Mouse (Mus musculus) gastrocnemius, postnatal 25 days (tissue): ENCODE data around the gene Raph1. TPM values are rescaled to one million over a fixed set of nuclear protein-coding genes. Genes with fewer than 3 reads are reported as not detected.
"Not testable (repeated sequence)": the region's sequence is repeated elsewhere in the genome, so short reads cannot be mapped to it uniquely, and the experiment has no call there.

Experiments
- DNase-seq: peaks from one replicate; pipeline ENCODE4 v3.0.0; 2022
- total RNA-seq, 2 experiments: library from RNA; stranded (reverse); gene quantifications; 1 replicate in 1 of 2; 2 replicates in 1 of 2; pipeline ENCODE4 v1.2.3; 2021

The Raph1 gene
- total RNA-seq, 2 experiments from 2014 or later: 21.8 to 23.3 TPM

GRCm38 (mm10) chr1:60565270-60565920 lies 1.5 kb downstream of the Raph1 start:
- no peak for DNase-seq

GRCm38 (mm10) chr1:60564691-60565090 lies 2.2 kb downstream of the Raph1 start:
- DNase-seq: no peak

- DNase-seq: no peak
These were observed 3.9 kb downstream of the Raph1 start for GRCm38 (mm10) chr1:60563021-60563420.

GRCm38 (mm10) chr1:60543681-60544080 lies 23.2 kb downstream of the Raph1 start:
- no peak for DNase-seq

DNA sequence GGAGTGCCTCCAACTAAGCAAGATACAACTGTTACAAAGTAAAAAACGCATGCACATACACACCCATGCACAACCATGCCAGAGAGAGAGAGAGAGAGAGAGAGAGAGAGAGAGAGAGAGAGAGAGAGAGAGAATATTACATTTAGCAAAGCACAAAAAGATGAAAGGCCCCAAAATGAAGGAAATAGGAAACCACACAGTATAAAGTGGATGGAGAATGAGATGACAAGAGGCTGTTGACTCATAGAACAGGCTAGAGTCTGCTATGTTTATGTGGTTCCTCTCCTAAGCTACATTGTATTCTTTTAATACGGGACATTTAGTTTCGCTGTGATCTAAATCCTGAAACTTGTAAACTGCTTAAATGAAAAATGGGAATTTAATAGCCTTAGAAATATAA lies 27.6 kb downstream of the Raph1 start:
- DNase-seq: no peak

DNA sequence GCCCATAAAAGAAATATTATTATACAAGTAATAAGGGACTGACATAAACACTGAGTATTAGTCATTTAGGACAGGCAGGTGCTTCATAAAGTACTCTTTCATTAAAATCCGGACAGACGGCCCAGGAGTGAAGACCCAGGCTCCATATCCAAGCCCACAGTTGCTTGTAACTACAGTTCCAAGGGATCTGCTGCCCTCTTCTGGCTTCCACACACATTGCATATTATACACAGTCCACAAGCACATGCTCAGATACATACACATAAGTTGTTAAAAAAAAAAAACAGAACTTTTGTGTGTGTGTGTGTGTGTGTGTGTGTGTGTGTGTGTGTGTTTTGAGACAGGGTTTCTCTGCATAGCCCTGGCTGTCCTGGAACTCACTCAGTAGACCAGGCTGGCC lies 32.0 kb downstream of the Raph1 start:
- DNase-seq: no peak

- DNase-seq: no peak
These were observed 36.3 kb downstream of the Raph1 start for GRCm38 (mm10) chr1:60530636-60531035.

- no peak for DNase-seq
These were observed 36.8 kb downstream of the Raph1 start for GRCm38 (mm10) chr1:60530107-60530506.

GRCm38 (mm10) chr1:60510584-60510983 lies 56.3 kb downstream of the Raph1 start:
- no peak for DNase-seq

- no peak for DNase-seq
These were observed 63.4 kb downstream of the Raph1 start for GRCm38 (mm10) chr1:60503456-60503855.

DNA sequence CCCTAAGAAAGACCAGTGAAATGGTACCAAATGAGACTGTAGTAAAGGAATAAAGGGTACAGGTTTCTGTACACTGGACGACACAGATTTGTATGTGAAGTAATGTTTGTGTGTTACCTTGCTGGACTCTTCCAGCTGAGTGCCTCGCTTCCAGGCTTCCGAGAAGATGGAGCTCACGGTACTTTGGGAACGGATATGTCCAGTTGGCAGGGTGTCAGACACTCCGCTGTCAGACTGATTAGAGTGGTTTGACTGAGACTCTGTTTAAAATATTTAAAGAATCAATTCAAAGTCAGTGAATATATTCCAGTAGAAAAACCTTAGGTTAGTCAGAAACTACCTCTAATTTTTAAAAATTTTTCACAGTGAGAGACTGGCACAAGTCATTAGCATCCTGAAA lies 73.5 kb downstream of the Raph1 start:
- DNase-seq: no peak

DNA sequence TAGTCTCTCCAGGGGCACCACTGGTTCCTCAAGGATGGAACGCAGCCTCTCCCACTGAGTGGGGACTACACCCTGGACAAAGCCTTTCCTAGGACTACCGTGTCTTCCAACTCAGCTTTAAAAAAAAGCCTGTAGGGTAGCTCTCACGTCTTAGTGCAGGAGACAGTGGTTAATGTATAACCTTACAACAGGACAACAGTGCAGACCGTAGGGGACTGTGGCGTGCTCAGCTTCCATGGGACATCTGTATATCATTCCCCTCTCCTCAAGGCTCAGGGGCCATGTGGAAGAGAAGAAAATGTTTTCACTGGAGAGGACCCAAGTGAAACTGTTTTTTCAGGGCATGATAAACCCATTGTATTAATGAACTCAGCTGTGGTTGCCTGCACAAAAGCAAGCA lies 74.5 kb downstream of the Raph1 start:
- DNase-seq: no peak

GRCm38 (mm10) chr1:60490510-60490909 lies 76.4 kb downstream of the Raph1 start:
- no peak for DNase-seq

GRCm38 (mm10) chr1:60489660-60490059 lies 77.2 kb downstream of the Raph1 start:
- DNase-seq: no peak

GRCm38 (mm10) chr1:60488635-60489034 lies 78.3 kb downstream of the Raph1 start:
- no peak for DNase-seq

DNA sequence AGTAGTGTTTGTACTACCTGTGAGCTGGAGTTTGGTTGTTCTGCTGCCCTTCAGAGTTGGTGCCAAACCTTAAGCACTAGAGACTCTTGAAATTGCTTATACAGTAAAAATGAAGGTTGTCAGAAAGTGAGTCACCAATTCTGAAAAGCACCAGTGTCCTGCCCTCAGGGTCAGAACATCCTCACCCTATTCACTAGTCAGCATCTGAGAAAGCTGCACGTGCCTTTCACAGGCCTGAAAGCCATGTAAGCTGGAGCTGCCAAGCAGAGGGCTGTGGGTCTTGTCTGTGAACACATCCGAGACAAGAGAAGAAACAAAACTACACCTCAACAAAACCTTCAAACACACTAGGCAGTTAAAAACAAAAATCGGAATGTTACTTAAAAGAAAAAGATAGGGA lies 81.3 kb downstream of the Raph1 start:
- DNase-seq: no peak

DNA sequence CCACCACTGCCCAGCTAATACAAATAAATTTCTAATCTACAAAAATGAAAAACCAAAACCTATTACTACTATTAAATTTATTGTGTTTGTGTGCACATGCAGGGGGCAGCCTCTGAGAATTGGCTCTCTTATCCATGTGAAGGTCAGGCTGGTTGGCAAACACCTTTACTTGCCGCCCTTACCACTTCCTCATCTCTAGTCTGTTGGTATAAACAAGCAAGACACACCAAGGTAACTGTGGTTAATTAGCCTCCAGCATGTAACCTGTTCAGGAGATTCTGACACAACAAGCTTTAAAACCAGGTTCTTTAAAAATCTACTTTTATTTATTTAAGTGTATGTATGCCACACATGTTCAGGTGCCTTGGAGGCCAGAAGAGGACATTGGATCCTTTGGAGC lies 84.0 kb downstream of the Raph1 start:
- no peak for DNase-seq

- DNase-seq: no peak
These were observed 85.3 kb downstream of the Raph1 start for GRCm38 (mm10) chr1:60481561-60481960.

DNA sequence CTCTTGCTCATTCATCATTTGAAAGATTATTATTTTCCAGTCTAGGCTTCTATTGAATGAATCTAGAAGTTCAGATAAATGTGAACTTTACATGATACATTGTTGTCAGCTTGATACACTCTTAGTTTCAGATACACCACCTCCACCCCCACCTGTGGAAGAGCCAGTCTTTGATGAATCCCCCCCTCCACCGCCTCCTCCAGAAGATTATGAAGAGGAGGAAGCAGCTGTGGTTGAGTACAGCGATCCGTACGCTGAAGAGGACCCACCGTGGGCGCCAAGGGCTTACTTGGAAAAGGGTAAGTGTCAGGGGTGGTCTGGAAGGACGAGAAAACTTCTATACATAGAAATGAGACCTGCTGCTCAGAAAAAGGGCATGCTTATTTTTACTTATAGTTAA lies 96.4 kb downstream of the Raph1 start:
- no peak for DNase-seq

GRCm38 (mm10) chr1:60469491-60469890 lies 97.4 kb downstream of the Raph1 start:
- DNase-seq: no peak

- DNase-seq: no peak
These were observed 106.3 kb downstream of the Raph1 start for GRCm38 (mm10) chr1:60460623-60461022.

GRCm38 (mm10) chr1:60449896-60450295 lies 117.0 kb downstream of the Raph1 start:
- no peak for DNase-seq

GRCm38 (mm10) chr1:60447067-60447466 lies 119.8 kb downstream of the Raph1 start:
- no peak for DNase-seq

GRCm38 (mm10) chr1:60441438-60441837 lies 125.5 kb downstream of the Raph1 start:
- not testable (repeated sequence) for DNase-seq

DNA sequence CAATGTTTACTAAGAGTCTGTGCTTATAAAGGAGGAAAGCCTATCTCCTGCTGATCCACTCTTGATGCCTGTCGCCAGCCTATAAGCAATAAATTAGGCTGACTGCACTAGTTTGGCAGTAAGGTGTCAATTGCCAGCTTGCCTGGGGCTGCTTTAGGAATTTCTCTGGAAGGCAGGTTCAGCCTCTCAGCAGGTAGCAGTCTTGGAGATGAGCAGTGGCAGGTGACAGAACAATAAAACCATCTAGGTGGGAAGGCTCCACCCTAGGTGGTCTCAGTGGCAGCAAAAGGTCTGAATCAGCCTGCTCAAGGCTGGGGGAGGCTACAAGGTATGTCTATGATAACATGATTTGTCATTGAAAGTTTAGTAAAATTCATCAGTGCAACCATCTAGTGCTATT lies 134.4 kb downstream of the Raph1 start:
- DNase-seq: no peak
